Mouse (Mus musculus): ENCODE results near the gene Dusp16. TPM values are rescaled to one million over a fixed set of nuclear protein-coding genes. Genes with fewer than 3 reads are reported as not detected.

Gene Dusp16
- polyA plus RNA-seq, 1 experiment from 2014 or later, result 6.1 TPM

DNA sequence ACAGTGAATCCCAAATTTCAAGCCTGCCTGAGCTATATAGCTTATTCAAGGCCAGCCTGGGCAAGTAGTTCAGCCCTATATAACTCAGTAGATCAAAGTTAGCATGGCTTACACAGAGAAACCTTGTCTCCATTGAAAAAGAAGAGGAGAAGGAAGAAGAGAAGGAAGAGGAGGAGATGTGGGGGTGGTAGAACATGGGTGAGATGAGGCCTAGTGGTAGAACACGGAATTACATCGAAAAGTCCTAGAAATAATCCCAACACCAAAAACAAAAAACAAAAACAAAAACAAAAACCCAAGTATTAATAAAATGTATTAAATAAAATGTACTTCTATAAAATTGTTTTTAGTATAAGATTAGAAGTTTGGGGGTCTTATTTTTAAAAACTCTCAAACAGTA lies 12.4 kb downstream of the Dusp16 start:
- Histone ChIP-seq H3K4me2 (ENCODE audit: low read depth, low read length) (no peak overlapping the region), H3K4me1 (ENCODE audit: control insufficient read depth, low read depth, low read length) (peaks cover 18% of the 10 kb centered on the region), H3K9ac (ENCODE audit: low read depth, low read length) (no peak overlapping the region), H3K4me3 (ENCODE audit: low read depth, low read length) (no peak overlapping the region; the same call in 1 of the 2 replicates), H3K27ac (ENCODE audit: low read length) (no peak overlapping the region), H3K36me3 (ENCODE audit: control insufficient read depth, insufficient read depth) (no peaks in the 10 kb centered on the region), H3K27me3 (ENCODE audit: control insufficient read depth, insufficient read depth, low read depth, low read length) (no peaks in the 10 kb centered on the region), H3K9me3 (replicated peaks; ENCODE audit: control insufficient read depth, low read length) (no peaks in the 10 kb centered on the region)
- ATAC-seq (ENCODE audit: low read depth), result no peak
- WGBS (ENCODE audit: insufficient replicate concordance), result 61% methylated on average over 2 of the region's 2 CpGs

DNA sequence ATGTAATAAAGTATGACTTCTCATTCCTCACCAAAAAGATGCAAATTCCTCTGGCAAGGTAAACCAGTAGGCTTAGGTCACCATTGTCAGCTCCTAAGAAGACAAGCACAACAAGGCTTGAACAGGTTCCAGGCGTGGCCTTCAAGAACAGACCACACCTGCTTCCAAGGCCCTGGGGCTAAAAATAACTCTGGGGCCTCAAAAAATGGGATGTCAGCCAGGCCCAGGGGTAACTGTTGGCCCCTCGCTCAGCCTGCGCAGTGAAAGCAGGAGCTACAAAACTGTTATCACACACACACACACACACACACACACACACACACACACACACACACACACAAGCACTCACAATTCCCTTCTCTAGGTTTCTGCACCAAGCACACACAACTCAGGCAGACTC lies 18.5 kb downstream of the Dusp16 start:
- Histone ChIP-seq H3K27me3 (ENCODE audit: control insufficient read depth, insufficient read depth, low read depth, low read length) (no peaks in the 10 kb centered on the region), H3K27ac (ENCODE audit: low read length) (peak overlapping the region; percentile 75), H3K4me1 (ENCODE audit: control insufficient read depth, low read depth, low read length) (peaks cover 22% of the 10 kb centered on the region), H3K4me2 (ENCODE audit: low read depth, low read length) (peak overlapping the region; percentile 46), H3K9ac (ENCODE audit: low read depth, low read length) (0 out of 2 replicates have a peak overlapping the region, but pooled peaks have one; percentile 36), H3K36me3 (ENCODE audit: control insufficient read depth, insufficient read depth) (no peaks in the 10 kb centered on the region), H3K9me3 (replicated peaks; ENCODE audit: control insufficient read depth, low read length) (no peaks in the 10 kb centered on the region), H3K4me3 (ENCODE audit: low read depth, low read length) (no peak overlapping the region)
- WGBS (ENCODE audit: insufficient replicate concordance), result 16% methylated on average over 3 of the region's 3 CpGs
- ATAC-seq (ENCODE audit: low read depth), result peak; percentile 93

DNA sequence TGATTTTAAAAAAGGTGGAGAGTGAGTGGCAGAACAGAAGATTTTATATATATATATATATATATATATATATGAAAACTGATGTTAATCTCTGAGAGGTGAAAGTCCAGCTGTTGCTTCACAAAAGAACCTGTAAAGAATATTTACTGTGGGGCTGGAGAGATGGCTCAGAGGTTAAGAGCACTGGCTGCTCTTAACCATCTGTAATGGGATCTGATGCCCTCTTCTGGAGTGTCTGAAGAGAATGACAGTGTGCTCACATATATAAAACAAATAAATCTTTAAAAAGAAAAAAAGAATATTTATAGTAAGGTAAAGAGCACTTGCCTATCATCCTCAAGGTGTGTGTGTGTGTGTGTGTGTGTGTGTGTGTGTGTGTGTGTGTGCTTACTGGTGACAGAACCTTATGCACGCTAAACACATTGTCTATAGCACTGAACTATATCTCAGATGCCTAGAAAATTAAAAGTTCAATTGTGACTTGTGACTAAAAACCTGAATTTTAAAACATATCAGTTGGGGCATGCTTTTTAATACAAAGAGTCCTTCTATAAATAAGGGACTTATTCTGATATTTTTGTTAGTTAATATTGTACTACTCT lies 19.0 kb downstream of the Dusp16 start:
- H3K9me3 ChIP-seq (replicated peaks; ENCODE audit: control insufficient read depth, low read length), result no peaks in the 10 kb centered on the region
- H3K27me3 ChIP-seq (ENCODE audit: control insufficient read depth, insufficient read depth, low read depth, low read length), result no peaks in the 10 kb centered on the region
- WGBS (ENCODE audit: insufficient replicate concordance), result 75% methylated on average over 1 of the region's 1 CpGs
- no peak overlapping the region for H3K4me3 ChIP-seq (ENCODE audit: low read depth, low read length)
- no peaks in the 10 kb centered on the region for H3K36me3 ChIP-seq (ENCODE audit: control insufficient read depth, insufficient read depth)
- no peak overlapping the region for H3K9ac ChIP-seq (ENCODE audit: low read depth, low read length)
- ATAC-seq (ENCODE audit: low read depth), result no peak
- peak overlapping the region; percentile 14; the same call in 1 of the 2 replicates for H3K4me2 ChIP-seq (ENCODE audit: low read depth, low read length)
- H3K4me1 ChIP-seq (ENCODE audit: control insufficient read depth, low read depth, low read length), result peaks cover 22% of the 10 kb centered on the region
- H3K27ac ChIP-seq (ENCODE audit: low read length), result no peak overlapping the region

DNA sequence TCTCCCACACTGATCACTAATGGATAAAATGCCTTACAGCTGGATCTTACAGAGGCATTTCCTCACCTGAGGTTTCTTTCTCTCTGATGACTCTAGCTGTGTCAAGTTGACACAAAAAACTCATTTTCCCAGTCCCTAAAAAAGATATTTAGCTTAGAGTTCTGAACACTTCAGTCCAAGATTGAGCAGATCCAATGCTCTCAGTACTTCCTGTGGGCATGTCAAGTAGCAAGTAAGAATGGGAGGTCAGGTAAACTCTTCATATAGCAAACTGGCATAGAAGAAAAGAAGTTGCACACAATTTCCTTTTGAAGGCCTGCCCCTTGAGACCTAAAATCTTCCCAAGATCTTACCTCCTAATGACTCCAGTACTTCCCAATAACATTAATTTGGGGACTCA lies 22.1 kb downstream of the Dusp16 start:
- Histone ChIP-seq H3K4me1 (ENCODE audit: control insufficient read depth, low read depth, low read length) (peaks cover 22% of the 10 kb centered on the region), H3K4me2 (ENCODE audit: low read depth, low read length) (no peak overlapping the region), H3K27me3 (ENCODE audit: control insufficient read depth, insufficient read depth, low read depth, low read length) (no peaks in the 10 kb centered on the region), H3K9ac (ENCODE audit: low read depth, low read length) (no peak overlapping the region), H3K9me3 (replicated peaks; ENCODE audit: control insufficient read depth, low read length) (no peaks in the 10 kb centered on the region), H3K27ac (ENCODE audit: low read length) (no peak overlapping the region), H3K36me3 (ENCODE audit: control insufficient read depth, insufficient read depth) (no peaks in the 10 kb centered on the region), H3K4me3 (ENCODE audit: low read depth, low read length) (no peak overlapping the region)
- no peak for ATAC-seq (ENCODE audit: low read depth)

DNA sequence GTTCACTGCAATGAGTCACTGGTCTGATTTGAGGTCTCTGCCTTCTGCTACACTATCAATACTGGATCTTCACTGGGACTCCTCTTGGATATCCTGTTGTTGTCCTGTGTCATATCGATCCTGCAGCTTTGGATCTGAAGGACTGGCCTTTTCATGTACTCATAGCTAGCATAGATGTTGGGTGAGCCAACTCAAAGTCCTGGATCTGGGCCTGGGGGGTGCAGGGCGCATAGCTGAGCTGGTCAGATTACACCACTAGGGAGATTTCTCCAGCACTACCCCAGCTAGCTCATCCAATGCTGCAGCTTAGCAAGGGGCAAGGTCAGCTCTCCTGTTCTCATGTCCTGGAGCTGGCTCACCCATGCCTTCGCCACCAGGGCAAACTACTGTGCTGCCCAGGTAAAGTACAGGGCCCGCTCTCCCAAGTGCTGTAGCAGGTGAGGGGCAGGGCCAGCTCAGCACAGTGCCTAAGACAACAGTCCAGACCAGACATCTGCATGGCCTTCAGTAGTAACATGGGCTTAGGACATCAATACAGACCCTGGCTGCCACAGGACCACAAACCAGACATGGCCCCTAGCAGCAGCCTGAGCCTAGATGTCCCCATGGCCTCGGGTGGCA lies 27.9 kb downstream of the Dusp16 start:
- Histone ChIP-seq H3K4me1 (ENCODE audit: control insufficient read depth, low read depth, low read length) (peaks cover 4% of the 10 kb centered on the region), H3K4me2 (ENCODE audit: low read depth, low read length) (no peak overlapping the region), H3K27me3 (ENCODE audit: control insufficient read depth, insufficient read depth, low read depth, low read length) (no peaks in the 10 kb centered on the region), H3K27ac (ENCODE audit: low read length) (no peak overlapping the region), H3K9me3 (replicated peaks; ENCODE audit: control insufficient read depth, low read length) (no peaks in the 10 kb centered on the region), H3K4me3 (ENCODE audit: low read depth, low read length) (no peak overlapping the region), H3K9ac (ENCODE audit: low read depth, low read length) (no peak overlapping the region), H3K36me3 (ENCODE audit: control insufficient read depth, insufficient read depth) (no peaks in the 10 kb centered on the region)
- peak; percentile 61 for ATAC-seq (ENCODE audit: low read depth)
- 77% methylated on average over 5 of the region's 5 CpGs for WGBS (ENCODE audit: insufficient replicate concordance)

DNA sequence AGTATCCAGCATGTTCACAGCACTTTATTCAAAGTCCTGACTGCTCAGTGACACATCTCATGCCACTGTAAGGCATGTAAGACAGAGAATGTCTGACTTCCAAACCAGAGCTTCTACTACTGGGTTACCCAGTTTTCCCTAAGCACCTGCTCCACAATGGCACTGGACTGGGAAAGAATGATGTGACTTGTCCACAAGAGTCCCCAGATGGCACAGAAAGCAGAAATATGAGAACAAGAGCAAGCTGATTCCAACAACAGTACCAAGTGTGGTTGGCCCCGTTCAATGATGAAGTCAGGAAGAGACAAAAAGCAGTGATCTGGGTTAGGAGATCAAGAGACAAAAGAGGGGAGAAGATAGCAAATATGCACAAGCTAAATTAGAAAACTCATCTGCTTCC lies 29.0 kb downstream of the Dusp16 start:
- no peak for ATAC-seq (ENCODE audit: low read depth)

DNA sequence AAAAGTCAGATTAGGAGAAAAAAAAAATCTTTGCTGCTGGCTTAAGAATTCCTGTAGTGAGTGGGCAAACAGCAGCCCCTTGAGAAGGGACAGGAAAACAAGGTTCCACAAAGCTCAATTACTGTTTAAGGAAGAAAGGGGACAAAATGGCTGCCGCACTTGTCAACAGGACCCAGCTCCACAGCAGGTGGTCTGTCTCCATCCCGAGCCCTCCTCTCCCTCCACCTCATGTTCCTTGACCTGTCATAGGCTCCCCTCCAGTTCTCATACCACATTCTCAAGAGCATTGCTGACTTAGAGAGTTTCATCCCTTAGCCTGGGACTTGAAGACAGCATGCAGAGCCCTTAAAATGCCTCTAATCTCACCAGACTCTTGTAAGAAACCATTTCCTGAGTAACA lies 30.6 kb downstream of the Dusp16 start:
- Histone ChIP-seq H3K9me3 (replicated peaks; ENCODE audit: control insufficient read depth, low read length) (no peaks in the 10 kb centered on the region), H3K4me3 (ENCODE audit: low read depth, low read length) (no peak overlapping the region), H3K9ac (ENCODE audit: low read depth, low read length) (no peak overlapping the region), H3K27me3 (ENCODE audit: control insufficient read depth, insufficient read depth, low read depth, low read length) (no peaks in the 10 kb centered on the region), H3K27ac (ENCODE audit: low read length) (no peak overlapping the region), H3K4me1 (ENCODE audit: control insufficient read depth, low read depth, low read length) (peaks cover 4% of the 10 kb centered on the region), H3K36me3 (ENCODE audit: control insufficient read depth, insufficient read depth) (no peaks in the 10 kb centered on the region; the same call in 1 of the 2 replicates), H3K4me2 (ENCODE audit: low read depth, low read length) (no peak overlapping the region)
- WGBS (ENCODE audit: insufficient replicate concordance), result 66% methylated on average over 2 of the region's 2 CpGs
- no peak for ATAC-seq (ENCODE audit: low read depth)

More for the DNA sequence above, 29.0 kb downstream of the Dusp16 start:
- Histone ChIP-seq H3K4me1 (ENCODE audit: control insufficient read depth, low read depth, low read length) (peaks cover 4% of the 10 kb centered on the region), H3K36me3 (ENCODE audit: control insufficient read depth, insufficient read depth) (no peaks in the 10 kb centered on the region; the same call in 1 of the 2 replicates), H3K9me3 (replicated peaks; ENCODE audit: control insufficient read depth, low read length) (no peaks in the 10 kb centered on the region), H3K4me2 (ENCODE audit: low read depth, low read length) (no peak overlapping the region), H3K27me3 (ENCODE audit: control insufficient read depth, insufficient read depth, low read depth, low read length) (no peaks in the 10 kb centered on the region), H3K4me3 (ENCODE audit: low read depth, low read length) (no peak overlapping the region), H3K9ac (ENCODE audit: low read depth, low read length) (no peak overlapping the region), H3K27ac (ENCODE audit: low read length) (no peak overlapping the region)
- 65% methylated on average over 1 of the region's 1 CpGs for WGBS (ENCODE audit: insufficient replicate concordance)

DNA sequence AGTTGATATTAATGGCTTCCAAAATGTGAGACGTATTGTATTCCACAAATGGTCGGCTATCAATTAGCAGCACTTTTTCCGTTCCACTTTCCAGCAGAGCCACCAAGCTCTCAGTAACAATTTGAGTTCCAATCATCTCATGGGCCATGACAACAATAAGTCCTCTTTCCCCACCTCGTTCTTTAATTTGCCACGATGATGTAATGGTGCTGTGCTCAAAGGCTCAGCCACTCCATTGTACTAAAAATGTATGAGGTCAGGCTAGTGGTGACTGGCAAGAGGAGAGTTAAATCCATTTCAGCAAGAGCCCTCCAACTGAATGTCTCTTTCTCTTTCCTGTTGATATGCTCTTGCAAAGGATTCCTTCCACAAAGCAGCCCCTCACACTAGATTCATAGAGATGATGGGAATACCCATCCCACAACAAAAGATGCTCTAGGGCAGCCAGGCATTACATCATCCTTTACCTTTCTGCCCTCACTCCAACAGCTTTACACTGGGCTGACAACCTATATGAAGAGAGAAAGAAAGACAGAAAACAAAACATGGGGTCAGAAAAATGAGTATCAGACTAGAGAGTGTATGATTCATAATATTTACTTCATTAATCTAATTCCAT lies 31.4 kb downstream of the Dusp16 start:
- Histone ChIP-seq H3K4me2 (ENCODE audit: low read depth, low read length) (no peak overlapping the region), H3K4me3 (ENCODE audit: low read depth, low read length) (no peak overlapping the region), H3K27ac (ENCODE audit: low read length) (no peak overlapping the region), H3K4me1 (ENCODE audit: control insufficient read depth, low read depth, low read length) (peaks cover 4% of the 10 kb centered on the region), H3K27me3 (ENCODE audit: control insufficient read depth, insufficient read depth, low read depth, low read length) (no peaks in the 10 kb centered on the region), H3K9me3 (replicated peaks; ENCODE audit: control insufficient read depth, low read length) (no peaks in the 10 kb centered on the region), H3K9ac (ENCODE audit: low read depth, low read length) (no peak overlapping the region), H3K36me3 (ENCODE audit: control insufficient read depth, insufficient read depth) (no peaks in the 10 kb centered on the region; the same call in 1 of the 2 replicates)
- WGBS (ENCODE audit: insufficient replicate concordance), result 70% methylated on average over 5 of the region's 5 CpGs
- ATAC-seq (ENCODE audit: low read depth), result no peak

DNA sequence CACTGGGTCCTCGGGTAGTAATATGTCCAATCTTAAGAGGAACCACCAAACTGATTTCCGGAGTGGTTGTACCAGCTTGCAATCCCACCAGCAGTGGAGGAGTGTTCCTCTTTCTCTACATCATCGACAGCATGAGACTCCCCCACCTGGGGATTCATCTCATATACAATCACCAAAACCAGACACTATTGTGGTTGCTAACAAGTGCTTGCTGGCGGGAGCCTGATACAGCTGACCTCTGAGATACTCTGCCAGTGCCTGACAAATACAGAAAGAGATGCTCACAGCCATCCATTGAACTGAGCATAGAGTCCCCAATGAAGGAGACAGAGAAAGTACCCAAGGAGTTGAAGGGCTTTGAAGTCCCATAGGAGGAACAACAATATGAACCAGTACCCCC lies 36.4 kb downstream of the Dusp16 start:
- Histone ChIP-seq H3K4me3 (ENCODE audit: low read depth, low read length) (no peak overlapping the region), H3K9me3 (replicated peaks; ENCODE audit: control insufficient read depth, low read length) (no peaks in the 10 kb centered on the region), H3K4me1 (ENCODE audit: control insufficient read depth, low read depth, low read length) (peaks cover 9% of the 10 kb centered on the region), H3K27ac (ENCODE audit: low read length) (no peak overlapping the region), H3K4me2 (ENCODE audit: low read depth, low read length) (no peak overlapping the region), H3K9ac (ENCODE audit: low read depth, low read length) (no peak overlapping the region), H3K36me3 (ENCODE audit: control insufficient read depth, insufficient read depth) (no peaks in the 10 kb centered on the region; the same call in 1 of the 2 replicates), H3K27me3 (ENCODE audit: control insufficient read depth, insufficient read depth, low read depth, low read length) (no peaks in the 10 kb centered on the region)
- no peak for ATAC-seq (ENCODE audit: low read depth)
- WGBS (ENCODE audit: insufficient replicate concordance), result 45% methylated on average over 4 of the region's 4 CpGs
